Mouse (Mus musculus) myocyte (in vitro differentiated cells): ENCODE measurements at regions not wholly inside any gene's neighbourhood (a gene's known extent, or its start where the extent isn't known, plus 50 kb on each side); places are given as distances from the start of the nearest gene placed in this dataset.

Source experiments
- H3K27me3 ChIP-seq: one replicate; pipeline ENCODE4 v1.6.1; 2011; ENCODE audit not compliant: control insufficient read depth, insufficient read depth, insufficient read length
- H3K36me3 ChIP-seq: one replicate; pipeline ENCODE4 v1.6.1; 2011; ENCODE audit not compliant: control insufficient read depth, insufficient read depth
- H3K4me2 ChIP-seq: one replicate; pipeline ENCODE4 v1.6.1; 2011; ENCODE audit warnings: low read depth, control low read depth
- H3K4me3 ChIP-seq: one replicate; pipeline ENCODE4 v1.5.1; 2011; ENCODE audit warnings: mild to moderate bottlenecking, control low read depth, moderate library complexity
- H3K79me2 ChIP-seq: one replicate; pipeline ENCODE4 v1.6.1; 2011; ENCODE audit not compliant: control insufficient read depth, insufficient read depth
- H3ac ChIP-seq: one replicate; pipeline ENCODE4 v1.6.1; 2011; ENCODE audit not compliant: control insufficient read depth, insufficient read length
- CEBPB ChIP-seq: IDR thresholded peaks from 2 replicates; pipeline ENCODE4 v1.6.1; 2011; ENCODE audit warnings: mild to moderate bottlenecking, moderate library complexity; ENCODE audit not compliant: poor library complexity, insufficient read depth, severe bottlenecking
- E2F4 ChIP-seq: IDR thresholded peaks from one replicate; pipeline ENCODE4 v1.6.1; 2011; ENCODE audit warnings: mild to moderate bottlenecking, control low read depth, moderate library complexity; ENCODE audit not compliant: insufficient read depth
- MAX ChIP-seq: IDR thresholded peaks from one replicate; pipeline ENCODE4 v1.6.1; 2011; ENCODE audit warnings: low read depth, mild to moderate bottlenecking, control low read depth
- MYOD1 ChIP-seq, 3 experiments: IDR thresholded peaks; one replicate each; pipeline ENCODE4 v1.6.1; 2011; ENCODE audit warnings: control low read depth in 2 of 3, low read depth in 2 of 3, mild to moderate bottlenecking in 2 of 3, moderate library complexity in 1 of 3; ENCODE audit not compliant: insufficient read length in 2 of 3, control insufficient read depth in 1 of 3
- MYOG ChIP-seq, 3 experiments: IDR thresholded peaks; one replicate each; pipeline ENCODE4 v1.6.1; 2011; ENCODE audit warnings: control low read depth in 2 of 3, low read depth in 2 of 3, mild to moderate bottlenecking in 2 of 3; ENCODE audit not compliant: insufficient read length in 2 of 3, control insufficient read depth in 1 of 3, insufficient read depth in 1 of 3
- POLR2A ChIP-seq: IDR thresholded peaks from one replicate; pipeline ENCODE4 v1.6.1; 2011; ENCODE audit warnings: low read depth, mild to moderate bottlenecking, control low read depth, moderate library complexity; ENCODE audit not compliant: insufficient read length
- POLR2AphosphoS2 ChIP-seq: IDR thresholded peaks from one replicate; pipeline ENCODE4 v1.6.1; 2011; ENCODE audit warnings: low read depth, control low read depth; ENCODE audit not compliant: insufficient read length
- REST ChIP-seq: IDR thresholded peaks from one replicate; pipeline ENCODE4 v1.6.1; 2011; ENCODE audit warnings: mild to moderate bottlenecking, control low read depth, moderate library complexity; ENCODE audit not compliant: insufficient read depth, insufficient read length
- SRF ChIP-seq: IDR thresholded peaks from one replicate; pipeline ENCODE4 v1.6.1; 2011; ENCODE audit warnings: low read depth; ENCODE audit not compliant: control insufficient read depth, insufficient read length
- TCF12 ChIP-seq: IDR thresholded peaks from one replicate; pipeline ENCODE4 v1.6.1; 2011; ENCODE audit warnings: mild to moderate bottlenecking, control low read depth; ENCODE audit not compliant: poor library complexity, insufficient read depth, severe bottlenecking
- TCF3 ChIP-seq: IDR thresholded peaks from one replicate; pipeline ENCODE4 v1.6.1; 2011; ENCODE audit warnings: low read depth, control low read depth; ENCODE audit not compliant: insufficient read length
- USF1 ChIP-seq: IDR thresholded peaks from one replicate; pipeline ENCODE4 v1.6.1; 2011; ENCODE audit warnings: low read depth, mild to moderate bottlenecking, control low read depth, moderate library complexity

DNA sequence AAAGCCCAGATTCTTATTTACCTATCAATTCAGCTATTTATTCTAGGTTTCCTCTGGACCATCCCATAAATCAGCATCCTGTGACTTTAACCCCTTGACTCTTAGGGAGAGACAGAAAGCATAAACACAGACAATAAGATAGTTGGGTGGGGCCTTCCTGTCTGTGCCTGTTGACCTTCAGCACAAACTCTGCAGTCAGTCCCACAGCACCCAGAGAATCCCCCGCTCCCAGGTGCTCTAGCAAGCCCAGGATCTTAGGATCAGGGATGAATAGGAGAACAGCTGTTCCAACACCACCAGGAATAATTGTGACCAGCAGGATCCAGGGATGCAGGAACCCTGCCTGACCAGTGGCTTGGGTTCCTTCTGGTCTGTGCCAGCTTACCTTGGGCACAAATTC lies 107.8 kb downstream of the Basp1 start:
- H3ac ChIP-seq, result no peak overlapping the region
- H3K27me3 ChIP-seq, result no peaks in the 10 kb centered on the region
- no peaks in the 10 kb centered on the region for H3K79me2 ChIP-seq
- no peak overlapping the region for H3K4me3 ChIP-seq
- H3K4me2 ChIP-seq, result no peak overlapping the region
- no peaks in the 10 kb centered on the region for H3K36me3 ChIP-seq
- no peak for TF ChIP-seq USF1
- TF ChIP-seq E2F4, result no peak
- no peak for TF ChIP-seq POLR2A
- no peak for TF ChIP-seq MAX
- TF ChIP-seq REST, result no peak
- no peak for TF ChIP-seq CEBPB
- no peak for TF ChIP-seq MYOD1 (IDR thresholded peaks at IDR 0.05; ENCODE audit: control insufficient read depth in 1 of 3, insufficient read length in 2 of 3, low read depth in 2 of 3)
- no peak for TF ChIP-seq TCF12
- no peak for TF ChIP-seq SRF
- TF ChIP-seq TCF3, result no peak
- no peak for TF ChIP-seq MYOG (IDR thresholded peaks at IDR 0.05; ENCODE audit: control insufficient read depth in 1 of 3, insufficient read depth in 1 of 3, insufficient read length in 2 of 3, low read depth in 2 of 3)
- TF ChIP-seq POLR2AphosphoS2, result no peak

- TF ChIP-seq TCF12, result no peak
- no peak for TF ChIP-seq CEBPB
- no peak for TF ChIP-seq POLR2A
- no peak for TF ChIP-seq MYOD1 (IDR thresholded peaks at IDR 0.05; ENCODE audit: control insufficient read depth in 1 of 3, insufficient read length in 2 of 3, low read depth in 2 of 3)
- no peak for TF ChIP-seq SRF
- no peak for TF ChIP-seq MAX
- TF ChIP-seq E2F4, result no peak
- no peak for TF ChIP-seq MYOG (IDR thresholded peaks at IDR 0.05; ENCODE audit: control insufficient read depth in 1 of 3, insufficient read depth in 1 of 3, insufficient read length in 2 of 3, low read depth in 2 of 3)
- TF ChIP-seq TCF3, result no peak
- H3K36me3 ChIP-seq, result no peaks in the 10 kb centered on the region
- peak overlapping the region; percentile 83 for H3K4me2 ChIP-seq
Measured at GRCm38 (mm10) chr15:25303379-25303778, 110.2 kb downstream of the Basp1 start.

GRCm38 (mm10) chr15:25302671-25303294 lies 110.8 kb downstream of the Basp1 start:
- H3K79me2 ChIP-seq, result no peaks in the 10 kb centered on the region
- H3K4me2 ChIP-seq, result peak overlapping the region; percentile 83
- no peaks in the 10 kb centered on the region for H3K36me3 ChIP-seq
- TF ChIP-seq MYOG (IDR thresholded peaks at IDR 0.05; ENCODE audit: control insufficient read depth in 1 of 3, insufficient read depth in 1 of 3, insufficient read length in 2 of 3, low read depth in 2 of 3), result no peak
- TF ChIP-seq POLR2AphosphoS2, result no peak
- no peak for TF ChIP-seq MYOD1 (IDR thresholded peaks at IDR 0.05; ENCODE audit: control insufficient read depth in 1 of 3, insufficient read length in 2 of 3, low read depth in 2 of 3)
- TF ChIP-seq CEBPB, result no peak
- TF ChIP-seq MAX, result no peak
- TF ChIP-seq POLR2A, result no peak
- TF ChIP-seq REST, result no peak
- no peak for TF ChIP-seq TCF12
- no peak for TF ChIP-seq TCF3
- TF ChIP-seq SRF, result no peak
- TF ChIP-seq USF1, result no peak
- no peak for TF ChIP-seq E2F4
- H3K4me3 ChIP-seq, result no peak overlapping the region
- H3K27me3 ChIP-seq, result no peaks in the 10 kb centered on the region
- no peak overlapping the region for H3ac ChIP-seq

More at GRCm38 (mm10) chr15:25303379-25303778, 110.2 kb downstream of the Basp1 start:
- Histone ChIP-seq H3K4me3 (no peak overlapping the region), H3K79me2 (no peaks in the 10 kb centered on the region), H3K27me3 (no peaks in the 10 kb centered on the region), H3ac (no peak overlapping the region)

- no peaks in the 10 kb centered on the region for H3K27me3 ChIP-seq
- no peaks in the 10 kb centered on the region for H3K79me2 ChIP-seq
- H3K36me3 ChIP-seq, result no peaks in the 10 kb centered on the region
- H3K4me3 ChIP-seq, result no peak overlapping the region
- TF ChIP-seq MYOD1 (IDR thresholded peaks at IDR 0.05; ENCODE audit: control insufficient read depth in 1 of 3, insufficient read length in 2 of 3, low read depth in 2 of 3) (peak in 1 of 3 experiments; percentile 24), POLR2A (no peak), CEBPB (0 out of 2 replicates have a peak, but pooled peaks have one; percentile 9), SRF (peak; percentile 11), MAX (no peak), MYOG (IDR thresholded peaks at IDR 0.05; ENCODE audit: control insufficient read depth in 1 of 3, insufficient read depth in 1 of 3, insufficient read length in 2 of 3, low read depth in 2 of 3) (no peak), TCF3 (no peak)
- H3ac ChIP-seq, result no peak overlapping the region
- H3K4me2 ChIP-seq, result peak overlapping the region; percentile 83
Measured at GRCm38 (mm10) chr15:25301810-25302209, 111.8 kb downstream of the Basp1 start.

DNA sequence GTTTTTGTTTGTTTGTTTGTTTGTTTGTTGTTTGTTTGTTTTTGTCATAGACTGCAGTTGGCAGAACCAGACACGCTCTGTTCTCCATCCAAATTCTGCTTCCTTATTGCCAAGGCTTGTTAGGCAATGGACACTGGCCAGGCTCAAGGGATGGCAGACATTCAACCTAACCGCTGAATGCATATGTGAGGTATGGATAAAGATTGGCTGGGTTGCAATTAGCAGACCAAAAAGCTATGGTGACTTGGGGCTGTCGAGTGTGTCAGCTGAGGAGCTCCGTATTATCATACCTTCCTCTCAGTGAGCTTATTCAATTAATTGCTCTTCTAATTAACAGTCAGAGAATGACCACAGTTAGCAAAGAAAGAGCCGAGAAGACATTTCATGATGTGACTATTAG lies 116.3 kb downstream of the Basp1 start:
- no peak for TF ChIP-seq MYOD1 (IDR thresholded peaks at IDR 0.05; ENCODE audit: control insufficient read depth in 1 of 3, insufficient read length in 2 of 3, low read depth in 2 of 3)
- TF ChIP-seq CEBPB, result no peak
- no peak for TF ChIP-seq SRF
- no peak for TF ChIP-seq REST
- TF ChIP-seq MYOG (IDR thresholded peaks at IDR 0.05; ENCODE audit: control insufficient read depth in 1 of 3, insufficient read depth in 1 of 3, insufficient read length in 2 of 3, low read depth in 2 of 3), result no peak
- no peak for TF ChIP-seq USF1
- TF ChIP-seq E2F4, result no peak
- H3K36me3 ChIP-seq, result no peaks in the 10 kb centered on the region
- no peak overlapping the region for H3K4me2 ChIP-seq
- H3K4me3 ChIP-seq, result no peak overlapping the region
- no peak overlapping the region for H3ac ChIP-seq
- no peaks in the 10 kb centered on the region for H3K27me3 ChIP-seq
- no peaks in the 10 kb centered on the region for H3K79me2 ChIP-seq
